Mouse (Mus musculus) small intestine, adult 2 months (tissue): ENCODE results near the gene Reps2.

Experiments
- CTCF ChIP-seq: fragments of 200-500 bp; IDR thresholded peaks from 2 replicates; pipeline ENCODE4 v1.5.1; 2012; ENCODE audit warnings: low read depth, mild to moderate bottlenecking, control low read depth, inconsistent platforms, low read length, moderate library complexity, mixed read lengths; ENCODE audit not compliant: insufficient replicate concordance, insufficient read length; ENCODE audit errors: extremely low read depth
- POLR2A ChIP-seq: fragments of 200-500 bp; IDR thresholded peaks from 2 replicates; pipeline ENCODE4 v1.6.1; 2012; ENCODE audit warnings: low read depth, mild to moderate bottlenecking, control low read depth, inconsistent platforms, low read length, moderate library complexity

DNA sequence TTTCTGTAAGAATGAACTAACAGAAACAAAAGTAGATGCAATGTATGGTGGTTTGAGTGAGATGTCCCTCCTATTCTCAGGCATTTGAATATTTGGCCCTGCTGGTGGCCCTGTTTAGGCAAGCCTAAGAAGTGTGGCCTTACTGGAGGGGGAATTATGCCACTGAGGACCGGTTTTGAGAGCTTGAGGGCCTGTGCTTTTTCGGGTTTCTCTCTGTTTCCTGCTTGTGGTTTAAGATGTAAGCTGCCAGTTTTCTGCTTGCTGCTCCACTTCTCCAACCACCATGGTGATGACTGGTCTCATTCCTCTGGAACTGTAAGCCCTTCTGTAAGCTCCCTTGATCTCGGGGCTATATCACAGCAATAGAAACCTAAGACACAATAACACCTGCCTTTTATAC is 142.5 kb downstream of the Reps2 start:
- TF ChIP-seq POLR2A: no peak
- no peak for TF ChIP-seq CTCF
